Mouse (Mus musculus) inflammation-experienced regulatory T-cells, adult 6 months (primary cell): ENCODE data around the gene Vmn1r158. TPM values are rescaled to one million over a fixed set of nuclear protein-coding genes. Genes with fewer than 3 reads are reported as not detected.
"Not testable (repeated sequence)": the region's sequence is repeated elsewhere in the genome, so short reads cannot be mapped to it uniquely, and the experiment has no call there.

Experiments used
- ATAC-seq: one replicate; pipeline ENCODE4 v1.8.0; 2017
- polyA plus RNA-seq, 3 experiments: library from polyadenylated mRNA; unstranded; fragments of 100-300 nt; shearing (Covaris generic); gene quantifications; one replicate each; pipeline ENCODE4 v1.2.1; 2017

Gene Vmn1r158
- polyA plus RNA-seq: not detected

DNA sequence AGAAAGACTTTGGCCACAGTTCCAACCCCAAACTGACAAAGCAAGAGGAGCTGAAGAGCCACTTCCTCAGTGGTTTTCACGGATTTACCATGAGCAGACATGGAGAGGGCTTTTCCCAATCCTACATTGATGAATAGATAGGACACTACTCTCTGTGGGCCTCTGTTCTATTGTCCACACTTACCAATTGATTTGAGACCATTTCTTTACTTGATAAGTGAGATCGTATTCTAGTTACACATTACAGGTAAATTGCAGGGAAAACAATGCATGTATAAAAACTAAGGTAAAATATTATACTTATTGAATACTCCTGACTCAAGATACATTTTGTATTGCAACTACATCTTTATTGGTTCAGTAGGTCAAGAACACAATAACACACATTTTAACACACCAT lies at the start of gene Vmn1r158:
Gene Vmn1r158 (minus strand): TSS at position 101 of the 400 bp plus-strand sequence.
- ATAC-seq: not testable (repeated sequence)

GRCm38 (mm10) chr7:22775981-22776380 lies 14.6 kb downstream of the Vmn1r158 start:
- ATAC-seq: not testable (repeated sequence)

DNA sequence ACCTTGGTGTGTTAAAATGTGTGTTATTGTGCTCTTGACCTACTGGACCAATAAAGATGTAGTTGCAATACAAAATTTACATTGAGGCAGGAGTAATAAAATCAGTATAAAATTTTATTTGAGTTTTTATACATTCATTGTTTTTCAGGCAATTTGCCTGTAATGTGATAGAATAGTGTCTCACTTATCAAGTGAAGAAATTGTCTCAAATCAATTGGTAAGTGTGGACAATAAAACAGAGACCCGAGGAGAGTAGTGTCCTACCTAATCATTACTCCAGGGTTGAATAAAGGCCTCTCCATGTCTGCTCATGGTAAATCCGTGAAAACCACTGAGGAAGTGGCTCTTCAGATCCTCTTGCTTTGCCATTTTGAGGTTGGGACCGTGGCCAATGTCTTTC lies 29.2 kb downstream of the Vmn1r158 start, which contains the start of gene Vmn1r157:
Gene Vmn1r157 (plus strand): TSS at position 301 of the 400 bp plus-strand sequence.
- not testable (repeated sequence) for ATAC-seq

Other genes with a start within 250 kb of the Vmn1r158 start
- gene Gm4201, start 225.4 kb downstream of the Vmn1r158 start, polyA plus RNA-seq: not detected
- gene Gm4565, start 202.7 kb downstream of the Vmn1r158 start, polyA plus RNA-seq: not detected
- gene Vmn1r155, start 132.8 kb downstream of the Vmn1r158 start, polyA plus RNA-seq: not detected
- gene Gm8693, start 98.5 kb downstream of the Vmn1r158 start, polyA plus RNA-seq: not detected
- not detected for gene Gm4567, start 71.1 kb downstream of the Vmn1r158 start, polyA plus RNA-seq
- gene Vmn1r157, start 29.1 kb downstream of the Vmn1r158 start, polyA plus RNA-seq: not detected
- gene Vmn1r159, start 52.8 kb upstream of the Vmn1r158 start, polyA plus RNA-seq: not detected
- not detected for gene Vmn1r160, start 80.4 kb upstream of the Vmn1r158 start, polyA plus RNA-seq
- gene Gm4214, start 193.9 kb upstream of the Vmn1r158 start, polyA plus RNA-seq: not detected
- gene Gm4216, start 229.1 kb upstream of the Vmn1r158 start, polyA plus RNA-seq: not detected